Comparison of ENCODE assay signal across 19 mouse cellular contexts in genomic region chr4:69761841-69762240, GRCm38 (mm10).
DNase-seq lines count a peak whose midpoint lies in the region; TF ChIP-seq lines count a peak whose summit lies in the region.
"Had no signal": no experiment of that assay in that cellular context is flagged by ENCODE, and none has a peak within 500 bp of the region (broad histone marks: within the 10 kb centered on the region; RNA-seq: fewer than 3 reads in every experiment).

No protein-coding gene starts in this region.

- intact Hi-C loops in left cerebral cortex, adult 2 months (cut with DNase I), result loop anchor here (2.0 to 5.0 kb wide), 8 partner anchors 130 to 665 kb away; no protein-coding TSS in a partner anchor

- H3K27ac ChIP-seq in left cerebral cortex, adult 2 months, result peak overlapping the region; percentile 76
- H3K27ac ChIP-seq: embryonic facial prominence, embryonic 15.5 days; forebrain, embryonic 10.5 days; gastrocnemius, adult 2 months; heart, embryonic 13.5 days; hindbrain, embryonic 15.5 days had no signal

- TF ChIP-seq CTCF in left cerebral cortex, adult 2 months (IDR thresholded peaks at IDR 0.05), result no peak

- H3K4me3 ChIP-seq in left cerebral cortex, adult 2 months, result no peak overlapping the region
- H3K4me3 ChIP-seq: embryonic facial prominence, embryonic 15.5 days; erythroblast, embryonic 14.5 days; forebrain, embryonic 10.5 days; gastrocnemius, adult 2 months; heart, embryonic 13.5 days; hindbrain, embryonic 15.5 days had no signal

- peak; percentile 25 for DNase-seq in layer of hippocampus, adult 9-11 months
- DNase-seq in layer of hippocampus, adult 8-10 months (ENCODE audit: low spot score in 2 of 2), result no peak
- peak; percentile 29 to 38 for DNase-seq in right cerebral cortex, adult 2 months (ENCODE audit: low spot score in 2 of 2)
- no peak for DNase-seq in right cerebral cortex, postnatal 14 days
- no peak for DNase-seq in left cerebral cortex, adult 2 months (ENCODE audit: extremely low spot score in 1 of 2, low spot score in 2 of 2)
- DNase-seq in telencephalon, adult 2 months (ENCODE audit: low read depth, low spot score), result peak; percentile 83
- DNase-seq in kidney, postnatal 4 days, result no peak
- DNase-seq: adrenal gland, postnatal 14 days; cerebellum, adult 2 months; cerebellum, postnatal 10 days; embryo, embryonic 11 days; gastrocnemius, adult 2 months; gastrocnemius, postnatal 25 days; heart, postnatal 36 days had no signal

Comparison
In these comparisons a context has a peak if more than half of its experiments do, and no peak if none do; other contexts are left out.
1. DNase-seq: peak in layer of hippocampus, adult 9-11 months (single experiment), right cerebral cortex, adult 2 months (2 of 2) and telencephalon, adult 2 months (single experiment); none in layer of hippocampus, adult 8-10 months (0 of 2), right cerebral cortex, postnatal 14 days (single experiment), left cerebral cortex, adult 2 months (0 of 2) and kidney, postnatal 4 days (0 of 2).